Mouse (Mus musculus) heart, adult 8-10 months (tissue): ENCODE measurements around the gene Egln1. TPM values are rescaled to one million over a fixed set of nuclear protein-coding genes. Genes with fewer than 3 reads are reported as not detected.

Experiments
- DNase-seq: peaks from one replicate; pipeline ENCODE4 v3.0.0; 2022; ENCODE audit warnings: low spot score
- total RNA-seq, 4 experiments: library from RNA; stranded (reverse); gene quantifications; 2 replicates each; pipeline ENCODE4 v1.2.4; 2022

Egln1 gene
- total RNA-seq, 4 experiments from 2014 or later = 328 to 381 (median 357) TPM

DNA sequence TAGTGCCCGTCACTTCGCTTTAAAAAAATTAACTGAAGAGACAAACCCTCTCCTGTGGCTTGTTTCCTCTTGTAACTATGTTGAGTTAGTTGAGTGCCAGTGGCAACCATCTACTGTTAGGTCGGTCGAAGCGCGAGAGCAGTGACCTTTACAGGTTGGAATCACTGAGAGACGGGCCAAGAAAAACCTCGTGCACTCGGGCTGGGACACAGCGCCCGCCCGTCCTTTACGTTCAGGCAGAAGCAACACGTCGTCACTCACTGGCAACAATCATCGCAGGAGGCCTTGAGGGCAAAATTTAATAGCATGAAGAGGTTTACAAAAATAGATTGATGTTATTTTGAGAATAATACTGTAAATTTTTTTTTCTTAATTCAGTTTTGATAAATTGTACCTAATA is 39.2 kb downstream of the Egln1 start:
- DNase-seq = peak; percentile 63

DNA sequence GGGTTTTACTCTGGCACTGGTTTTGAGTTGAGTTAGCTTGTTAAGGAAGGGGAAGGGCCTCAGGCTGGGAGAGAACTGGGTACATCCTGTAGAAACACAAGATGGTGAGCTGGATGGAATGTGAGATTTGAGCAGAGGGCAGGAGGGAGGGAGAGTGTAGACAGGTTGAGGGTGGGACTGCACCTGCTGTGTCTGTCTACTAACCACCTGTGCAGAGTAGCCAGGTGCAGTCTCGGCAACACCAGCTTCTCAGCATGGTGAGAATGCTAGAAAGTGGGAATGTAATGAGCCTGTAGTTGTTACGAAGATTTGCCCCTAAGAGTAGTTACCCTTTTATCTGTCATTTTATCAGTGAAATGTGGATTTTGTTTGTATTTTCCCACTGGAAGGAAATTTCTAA is 43.6 kb downstream of the Egln1 start:
- DNase-seq = no peak

GRCm38 (mm10) chr8:124903198-124903597 is 45.9 kb downstream of the Egln1 start:
- no peak for DNase-seq

GRCm38 (mm10) chr8:124898251-124898905 is 50.7 kb downstream of the Egln1 start:
- DNase-seq = no peak

- peak; percentile 96 for DNase-seq
Observed at GRCm38 (mm10) chr8:124897386-124898250, 51.5 kb downstream of the Egln1 start, which contains the start of the genes Exoc8 and Sprtn. TSS of gene Exoc8 (minus strand) at chr8:124897705. TSS of gene Sprtn (plus strand) at chr8:124897886.

GRCm38 (mm10) chr8:124896632-124897385 is 52.3 kb downstream of the Egln1 start:
- DNase-seq = peak; percentile 74

- DNase-seq = no peak
Observed at GRCm38 (mm10) chr8:124896010-124896631, 53.0 kb downstream of the Egln1 start.

DNA sequence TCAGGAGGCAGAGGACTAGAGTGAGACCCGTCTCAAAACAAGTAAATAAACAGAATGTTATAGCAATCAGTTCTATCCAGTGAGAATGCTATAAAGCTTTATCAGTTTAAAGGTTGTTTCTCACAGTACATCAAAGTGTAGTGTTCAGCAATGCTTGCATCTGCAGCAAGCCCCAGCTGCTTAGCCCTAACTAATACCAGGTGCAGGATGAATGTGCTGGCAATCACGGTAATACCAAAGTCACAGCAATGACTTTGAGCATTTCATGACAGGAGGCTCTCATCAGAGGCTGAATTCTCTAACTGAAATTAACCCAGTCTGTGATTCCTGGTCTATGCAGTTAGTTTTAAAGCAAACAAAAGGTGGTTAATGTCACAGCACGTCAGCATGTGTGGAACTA is 56.5 kb downstream of the Egln1 start:
- DNase-seq = no peak

GRCm38 (mm10) chr8:124888385-124888784 is 60.7 kb downstream of the Egln1 start:
- DNase-seq = no peak

- DNase-seq = no peak
Observed at GRCm38 (mm10) chr8:124878946-124879526, 70.1 kb downstream of the Egln1 start.

DNA sequence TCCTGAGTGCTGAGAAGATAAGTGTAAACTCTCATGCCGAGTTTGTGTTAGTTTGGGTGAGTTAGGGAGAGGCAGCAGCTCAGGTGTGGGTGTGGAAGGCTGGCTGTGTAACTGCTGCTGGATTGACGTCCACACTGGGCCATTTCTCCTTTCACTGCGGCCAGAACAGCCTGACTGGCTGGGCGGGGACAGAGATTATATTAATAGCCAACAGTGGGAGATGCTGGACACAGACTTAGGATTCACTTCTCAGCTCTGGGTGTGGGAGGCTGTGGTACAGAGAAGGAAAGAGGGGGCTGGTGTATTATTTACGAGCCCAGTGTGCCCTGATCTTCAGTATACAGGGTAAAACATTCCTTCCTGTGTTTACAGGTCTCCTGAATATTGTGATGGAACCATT is 71.0 kb downstream of the Egln1 start:
- DNase-seq = no peak

DNA sequence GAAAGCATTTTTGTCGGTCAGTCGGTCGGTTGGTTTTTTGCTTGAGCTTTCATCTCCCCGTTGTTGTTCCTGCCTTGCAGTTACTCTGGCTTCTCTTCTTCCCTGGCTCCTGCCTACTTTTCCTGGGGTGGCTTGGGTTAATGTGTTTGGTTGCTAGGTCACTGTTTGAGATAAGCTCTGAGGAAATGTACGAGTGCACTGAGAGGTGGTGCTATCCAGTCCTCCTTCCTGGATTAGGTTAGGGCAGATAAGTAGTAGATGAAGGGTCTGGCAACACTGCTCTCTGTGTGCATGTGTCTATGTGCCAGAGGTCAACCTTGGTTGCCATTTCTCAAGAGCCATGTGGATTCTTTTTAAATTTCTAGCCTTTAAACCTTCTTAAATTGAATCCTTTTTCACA is 76.4 kb downstream of the Egln1 start:
- DNase-seq = no peak

DNA sequence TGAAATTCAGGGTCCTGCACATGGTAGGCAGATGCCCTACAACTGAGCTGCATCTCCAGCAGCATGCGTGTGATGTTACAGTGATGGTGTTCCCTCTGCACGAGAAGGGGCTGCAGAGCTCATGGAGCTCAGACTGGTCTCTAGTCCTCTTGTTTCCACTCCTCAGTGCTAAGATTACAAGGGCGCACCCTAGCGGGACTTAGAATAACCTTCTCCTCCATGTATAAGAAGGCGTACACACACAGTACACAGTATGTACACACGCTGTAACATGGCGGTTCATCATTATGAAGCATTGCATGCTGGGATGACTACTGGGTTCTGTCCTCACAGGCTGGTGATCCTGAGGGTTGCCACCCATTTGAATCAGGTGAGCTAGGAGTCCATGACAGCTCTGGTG is 77.0 kb downstream of the Egln1 start:
- DNase-seq = no peak

DNA sequence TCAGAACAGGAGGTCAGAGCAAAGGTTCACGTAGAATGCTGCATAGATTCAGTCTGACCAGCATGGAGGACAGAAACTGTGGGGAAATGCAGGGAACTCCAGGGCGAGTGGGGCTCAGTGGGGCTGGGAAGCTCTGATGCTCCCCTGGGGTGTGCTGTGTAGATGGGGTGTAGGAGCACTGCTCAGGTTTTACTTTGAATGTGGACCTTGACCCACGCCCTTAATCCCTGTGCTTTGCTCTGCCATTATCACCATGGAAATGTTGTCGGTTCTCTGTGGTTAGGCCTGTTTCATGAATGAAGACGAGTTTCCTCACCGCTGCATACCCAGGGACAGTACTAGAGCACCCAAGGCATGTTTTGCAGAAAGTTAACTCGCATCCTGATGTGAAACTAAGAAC is 77.7 kb downstream of the Egln1 start:
- no peak for DNase-seq

GRCm38 (mm10) chr8:124869708-124870107 is 79.4 kb downstream of the Egln1 start:
- no peak for DNase-seq

DNA sequence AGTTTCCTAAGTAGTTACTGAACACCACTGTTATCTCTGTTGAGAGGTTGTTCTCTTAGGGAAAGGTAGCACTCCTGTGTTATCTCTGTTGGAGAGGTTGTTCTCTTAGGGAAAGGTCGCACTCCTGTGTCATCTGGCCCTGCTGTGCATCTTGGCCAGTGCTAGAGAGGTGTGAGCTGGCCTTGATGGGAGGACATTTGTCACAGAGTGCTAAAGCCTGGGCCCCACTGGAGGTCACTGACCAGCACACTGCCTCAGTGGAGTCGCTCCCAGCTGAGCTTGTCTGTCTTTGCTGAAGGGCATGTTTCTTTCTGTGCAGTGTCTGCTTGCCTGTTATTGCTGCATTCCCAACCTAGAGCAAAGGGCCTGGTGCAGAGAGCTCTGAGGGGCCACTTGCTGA is 82.0 kb downstream of the Egln1 start:
- no peak for DNase-seq

GRCm38 (mm10) chr8:124866669-124867068 is 82.5 kb downstream of the Egln1 start:
- DNase-seq = no peak

GRCm38 (mm10) chr8:124863729-124864128 is 85.4 kb downstream of the Egln1 start:
- no peak for DNase-seq

- no peak for DNase-seq
Observed at GRCm38 (mm10) chr8:124863163-124863677, 85.9 kb downstream of the Egln1 start.

- peak; percentile 93 for DNase-seq
Observed at GRCm38 (mm10) chr8:124862321-124863162, 86.6 kb downstream of the Egln1 start, which contains the start of the genes Gnpat and 2810004N23Rik. TSS of gene Gnpat (plus strand) at chr8:124863033. TSS of gene 2810004N23Rik (minus strand) at chr8:124863120.
